Mouse (Mus musculus) midbrain, embryonic 15.5 days (tissue): ENCODE results near the gene Mroh9. TPM values are rescaled to one million over a fixed set of nuclear protein-coding genes. Genes with fewer than 3 reads are reported as not detected.

Source experiments
- ATAC-seq: fragments of 200-750 bp; cut with Nextera tagmentation; replicated peaks from 2 replicates; pipeline ENCODE4 v1.8.0; 2017; ENCODE audit warnings: moderate TSS enrichment
- H3K27ac ChIP-seq: fragments of 300-500 bp; sonication (generic); 2 replicates; pipeline ENCODE4 v1.5.1; 2015; ENCODE audit warnings: mild to moderate bottlenecking, inconsistent platforms
- H3K27me3 ChIP-seq: fragments of 300-500 bp; sonication (generic); replicated peaks from 2 replicates; pipeline ENCODE4 v1.6.1; 2015; ENCODE audit warnings: inconsistent platforms
- H3K36me3 ChIP-seq: fragments of 300-500 bp; sonication (generic); replicated peaks from 2 replicates; pipeline ENCODE4 v1.6.1; 2015; ENCODE audit warnings: inconsistent platforms
- H3K4me1 ChIP-seq: fragments of 300-500 bp; sonication (generic); 2 replicates; pipeline ENCODE4 v1.6.1; 2015; ENCODE audit warnings: inconsistent platforms
- H3K4me2 ChIP-seq: fragments of 300-500 bp; sonication (generic); 2 replicates; pipeline ENCODE4 v1.6.1; 2015; ENCODE audit warnings: inconsistent platforms, mild to moderate bottlenecking, moderate library complexity
- H3K4me3 ChIP-seq: fragments of 300-500 bp; sonication (generic); 2 replicates; pipeline ENCODE4 v1.5.1; 2015; ENCODE audit warnings: mild to moderate bottlenecking, inconsistent platforms
- H3K9ac ChIP-seq: fragments of 300-500 bp; sonication (generic); 2 replicates; pipeline ENCODE4 v1.6.1; 2015; ENCODE audit warnings: mild to moderate bottlenecking, inconsistent platforms
- H3K9me3 ChIP-seq: fragments of 300-500 bp; sonication (generic); 2 replicates; pipeline ENCODE4 v1.6.1; 2016; ENCODE audit warnings: inconsistent platforms
- WGBS: fragments of 180-500 bp; shearing (Covaris S2); methylation state at CpG from one replicate; pipeline ENCODE4 v1.1.7; 2015; ENCODE audit warnings: mixed read lengths; 5-methylcytosine and 5-hydroxymethylcytosine counted together
- polyA plus RNA-seq: library from polyadenylated mRNA; unstranded; fragments of >200 nt; fragmentation: Nextera tagmentation; extraction: Ambion mirVana; gene quantifications from 2 replicates; pipeline ENCODE4 v1.2.1, GENCODE M21; 2015

Mroh9 gene
- not detected in 2 replicates for polyA plus RNA-seq

- no peak for ATAC-seq
- Histone ChIP-seq H3K27ac (no peak within 1 kb of the TSS), H3K4me1 (no peaks in the 10 kb centered on the region), H3K9ac (no peak within 1 kb of the TSS), H3K27me3 (no peaks in the 10 kb centered on the region), H3K36me3 (no peaks in the 10 kb centered on the region), H3K9me3 (no peaks in the 10 kb centered on the region), H3K4me2 (no peak within 1 kb of the TSS), H3K4me3 (no peak within 1 kb of the TSS)
- WGBS: 84% methylated on average over 2 of the region's 2 CpGs
Measured at GRCm38 (mm10) chr1:163085570-163085969, at the start of gene Mroh9. Mroh9 (minus strand) TSS chr1:163085670.

GRCm38 (mm10) chr1:163129976-163130375 is 44.5 kb upstream of the Mroh9 start:
- Histone ChIP-seq H3K4me1 (no peaks in the 10 kb centered on the region), H3K36me3 (no peaks in the 10 kb centered on the region), H3K27ac (no peak overlapping the region), H3K4me3 (no peak overlapping the region), H3K27me3 (no peaks in the 10 kb centered on the region), H3K9ac (no peak overlapping the region), H3K4me2 (no peak overlapping the region), H3K9me3 (no peaks in the 10 kb centered on the region)
- no peak for ATAC-seq
- 69% methylated on average over 3 of the region's 3 CpGs for WGBS

GRCm38 (mm10) chr1:163129129-163129900 is 43.8 kb upstream of the Mroh9 start:
- no peak for ATAC-seq
- no peak overlapping the region for H3K9ac ChIP-seq
- whole genome bisulfite sequencing: 73% methylated on average over 9 of the region's 9 CpGs
- no peaks in the 10 kb centered on the region for H3K27me3 ChIP-seq
- H3K4me1 ChIP-seq: no peaks in the 10 kb centered on the region
- no peaks in the 10 kb centered on the region for H3K9me3 ChIP-seq
- H3K36me3 ChIP-seq: no peaks in the 10 kb centered on the region
- no peak overlapping the region for H3K4me2 ChIP-seq
- no peak overlapping the region for H3K27ac ChIP-seq
- no peak overlapping the region for H3K4me3 ChIP-seq

DNA sequence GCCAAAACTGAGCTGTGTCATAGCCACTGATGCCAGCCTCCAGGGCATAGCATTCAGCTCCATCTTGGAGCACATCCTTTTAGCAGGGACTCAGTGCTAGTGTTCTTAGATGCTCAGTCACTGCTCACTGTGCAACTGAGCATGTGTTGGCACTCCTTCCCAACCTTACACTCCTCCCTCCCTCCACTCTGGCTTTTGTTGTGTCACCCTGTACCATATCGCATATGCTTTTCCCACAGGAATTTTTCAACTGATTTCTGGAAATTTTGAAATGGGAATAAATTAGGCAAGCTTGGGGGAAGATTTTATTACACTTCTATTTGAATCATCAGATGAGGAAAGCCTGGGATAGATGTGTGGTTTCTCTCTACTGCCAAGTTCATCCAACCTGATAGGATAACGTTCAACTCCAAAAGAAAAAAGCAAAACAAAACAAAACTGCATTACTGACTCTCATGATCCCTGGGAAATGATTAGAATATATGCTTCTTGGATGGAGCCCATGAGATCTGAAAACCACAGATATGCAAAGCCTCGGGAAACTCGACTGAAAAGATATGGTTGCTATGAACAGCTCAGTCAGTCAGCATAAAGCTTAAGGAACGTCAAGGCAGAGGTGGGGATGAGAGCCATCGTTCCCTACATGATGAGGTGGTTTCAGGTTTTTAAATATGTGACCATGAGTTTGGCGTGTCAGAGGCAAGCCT is 40.9 kb upstream of the Mroh9 start:
- Histone ChIP-seq H3K9me3 (no peaks in the 10 kb centered on the region), H3K9ac (no peak overlapping the region), H3K4me1 (no peaks in the 10 kb centered on the region)

DNA sequence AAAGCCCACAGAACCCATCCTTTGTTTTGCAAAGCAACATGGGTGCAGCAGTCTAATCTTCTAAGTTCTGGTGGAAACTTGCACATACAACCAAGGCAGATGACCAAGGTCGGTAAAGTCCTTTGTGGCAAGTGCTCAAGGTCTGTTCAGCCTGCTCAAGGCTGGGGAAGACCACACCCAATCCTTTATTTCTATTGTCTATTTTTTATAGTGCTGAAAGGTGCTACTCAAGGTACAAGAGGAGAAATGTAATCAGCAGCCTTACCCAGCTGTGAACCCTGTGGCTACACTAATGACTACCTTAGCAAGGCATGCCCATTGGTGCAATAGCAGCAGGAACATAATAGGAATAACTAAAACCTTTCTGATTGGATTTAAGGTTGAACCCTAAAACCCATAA is 36.9 kb upstream of the Mroh9 start:
- Histone ChIP-seq H3K9ac (no peak overlapping the region), H3K4me2 (no peak overlapping the region), H3K36me3 (no peaks in the 10 kb centered on the region), H3K4me3 (no peak overlapping the region), H3K9me3 (no peaks in the 10 kb centered on the region), H3K27me3 (no peaks in the 10 kb centered on the region), H3K4me1 (no peaks in the 10 kb centered on the region), H3K27ac (no peak overlapping the region)
- WGBS: 85% methylated on average over 1 of the region's 1 CpGs
- no peak for ATAC-seq

More for the DNA sequence above, 40.9 kb upstream of the Mroh9 start:
- Histone ChIP-seq H3K27ac (no peak overlapping the region), H3K36me3 (no peaks in the 10 kb centered on the region), H3K4me3 (no peak overlapping the region), H3K27me3 (no peaks in the 10 kb centered on the region), H3K4me2 (no peak overlapping the region)
- no peak for ATAC-seq
- 82% methylated on average over 7 of the region's 7 CpGs for WGBS

DNA sequence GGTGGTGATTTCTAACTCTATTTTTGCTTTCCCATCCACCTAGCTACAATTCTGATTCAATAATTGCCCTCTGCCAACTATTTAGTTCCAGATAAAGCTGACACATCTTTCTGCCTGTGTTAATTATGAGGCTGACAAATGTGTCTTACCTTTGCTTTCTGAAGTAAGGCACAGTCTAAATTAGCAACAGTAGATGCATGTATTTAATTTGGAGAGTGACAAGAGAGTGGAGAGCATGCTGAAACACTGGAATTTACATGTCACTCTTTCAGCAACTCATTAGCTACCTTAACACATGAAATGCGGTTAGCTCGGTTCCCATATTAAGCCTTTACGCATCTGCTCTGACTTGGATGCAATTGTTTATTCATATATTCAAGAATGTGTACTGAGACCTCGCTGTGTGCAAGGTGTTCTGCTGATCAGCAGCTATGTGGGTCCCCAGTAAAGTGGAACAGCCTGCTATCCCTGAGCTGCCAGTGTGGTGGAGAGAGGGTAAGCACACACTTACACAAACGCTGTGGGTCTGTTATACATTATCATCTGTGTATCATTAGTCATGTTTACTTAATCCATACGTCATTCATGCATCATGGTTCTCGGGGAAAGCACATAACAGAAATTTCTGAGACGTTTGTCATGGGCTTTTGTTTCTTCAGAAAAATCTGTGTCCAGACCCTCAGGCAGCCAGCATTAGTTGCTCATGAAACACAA is 28.1 kb upstream of the Mroh9 start:
- no peak; the same call in 1 of the 2 replicates for ATAC-seq
- Histone ChIP-seq H3K4me2 (no peak overlapping the region), H3K4me3 (no peak overlapping the region), H3K4me1 (no peaks in the 10 kb centered on the region), H3K9me3 (no peaks in the 10 kb centered on the region), H3K9ac (no peak overlapping the region), H3K27ac (no peak overlapping the region), H3K36me3 (no peaks in the 10 kb centered on the region), H3K27me3 (no peaks in the 10 kb centered on the region)
- 74% methylated on average over 8 of the region's 8 CpGs for WGBS

- WGBS: 97% methylated on average over 4 of the region's 4 CpGs
- no peaks in the 10 kb centered on the region for H3K9me3 ChIP-seq
- no peak overlapping the region for H3K4me3 ChIP-seq
- no peaks in the 10 kb centered on the region for H3K4me1 ChIP-seq
- no peaks in the 10 kb centered on the region for H3K27me3 ChIP-seq
- ATAC-seq: no peak
- no peak overlapping the region for H3K4me2 ChIP-seq
- no peak overlapping the region for H3K9ac ChIP-seq
- H3K27ac ChIP-seq: no peak overlapping the region
- H3K36me3 ChIP-seq: no peaks in the 10 kb centered on the region
Measured at GRCm38 (mm10) chr1:163112482-163113164, 27.2 kb upstream of the Mroh9 start.

DNA sequence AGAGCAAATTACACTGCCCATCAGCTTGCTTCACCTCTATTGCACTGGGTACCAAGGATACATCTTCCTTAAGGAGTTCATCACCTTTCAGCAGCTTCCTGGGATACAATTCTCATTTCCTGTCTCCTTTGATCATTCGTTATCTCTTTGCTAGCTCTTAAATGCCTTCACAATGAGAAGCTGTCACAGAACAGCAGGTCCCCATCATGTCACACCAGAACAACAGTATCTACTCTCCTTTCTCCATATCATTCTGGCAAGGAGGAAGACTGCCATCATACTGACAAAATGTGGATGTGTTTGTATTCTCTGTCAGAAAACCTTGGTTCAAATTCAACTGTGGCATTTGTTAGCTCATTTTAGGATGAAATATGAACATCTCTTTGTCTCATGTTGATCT is 19.5 kb upstream of the Mroh9 start:
- ATAC-seq: no peak
- H3K9me3 ChIP-seq: no peaks in the 10 kb centered on the region
- H3K4me1 ChIP-seq: no peaks in the 10 kb centered on the region
- no peaks in the 10 kb centered on the region for H3K27me3 ChIP-seq
- H3K4me2 ChIP-seq: no peak overlapping the region
- H3K27ac ChIP-seq: no peak overlapping the region
- WGBS: 63% methylated on average over 1 of the region's 1 CpGs
- no peaks in the 10 kb centered on the region for H3K36me3 ChIP-seq
- no peak overlapping the region for H3K9ac ChIP-seq
- no peak overlapping the region for H3K4me3 ChIP-seq

- 65% methylated on average over 10 of the region's 10 CpGs for WGBS
- H3K9me3 ChIP-seq: no peaks in the 10 kb centered on the region
- H3K4me3 ChIP-seq: no peak overlapping the region
- ATAC-seq: peak; percentile 66
- no peaks in the 10 kb centered on the region for H3K4me1 ChIP-seq
- H3K27me3 ChIP-seq: no peaks in the 10 kb centered on the region
- no peaks in the 10 kb centered on the region for H3K36me3 ChIP-seq
- no peak overlapping the region for H3K27ac ChIP-seq
- H3K9ac ChIP-seq: no peak overlapping the region
- no peak overlapping the region for H3K4me2 ChIP-seq
Measured at GRCm38 (mm10) chr1:163091438-163092155, 6.1 kb upstream of the Mroh9 start.

- ATAC-seq: peak; percentile 86
- Histone ChIP-seq H3K36me3 (no peaks in the 10 kb centered on the region), H3K27ac (no peak overlapping the region), H3K4me2 (no peak overlapping the region), H3K9ac (no peak overlapping the region), H3K4me3 (no peak overlapping the region), H3K4me1 (no peaks in the 10 kb centered on the region), H3K9me3 (no peaks in the 10 kb centered on the region), H3K27me3 (no peaks in the 10 kb centered on the region)
- 11% methylated on average over 1 of the region's 1 CpGs for WGBS
Measured at GRCm38 (mm10) chr1:163070502-163070901, 15.0 kb downstream of the Mroh9 start.

- WGBS: 73% methylated on average over 3 of the region's 3 CpGs
- Histone ChIP-seq H3K27ac (no peak overlapping the region), H3K4me1 (no peaks in the 10 kb centered on the region), H3K9ac (no peak overlapping the region), H3K4me3 (no peak overlapping the region), H3K4me2 (no peak overlapping the region), H3K9me3 (no peaks in the 10 kb centered on the region), H3K36me3 (no peaks in the 10 kb centered on the region), H3K27me3 (no peaks in the 10 kb centered on the region)
- ATAC-seq: no peak
Measured at GRCm38 (mm10) chr1:163060381-163060780, 25.1 kb downstream of the Mroh9 start.
